Mouse (Mus musculus): ENCODE results near the gene Anapc15-ps. TPM values are rescaled to one million over a fixed set of nuclear protein-coding genes. Genes with fewer than 3 reads are reported as not detected.

Gene Anapc15-ps
- polyA plus RNA-seq, 1 experiment: not detected

GRCm38 (mm10) chr10:95666791-95667190 is 6.5 kb downstream of the Anapc15-ps start:
- no peaks in the 10 kb centered on the region for H3K27me3 ChIP-seq (ENCODE audit: control insufficient read depth)
- H3K36me3 ChIP-seq (ENCODE audit: control insufficient read depth): no peaks in the 10 kb centered on the region
- H3K9me3 ChIP-seq (ENCODE audit: control insufficient read depth, low read length): no peaks in the 10 kb centered on the region
- H3K4me1 ChIP-seq (ENCODE audit: control insufficient read depth): peaks cover 3% of the 10 kb centered on the region
- H3K4me3 ChIP-seq (replicated peaks): no peak overlapping the region
- no peak for TF ChIP-seq GATA1 (IDR thresholded peaks at IDR 0.05; ENCODE audit: low read length)
- TF ChIP-seq TAL1 (IDR thresholded peaks at IDR 0.05; ENCODE audit: low read length): no peak

- H3K4me3 ChIP-seq (replicated peaks): no peak overlapping the region
- no peak for TF ChIP-seq TAL1 (IDR thresholded peaks at IDR 0.05; ENCODE audit: low read length)
- TF ChIP-seq GATA1 (IDR thresholded peaks at IDR 0.05; ENCODE audit: low read length): no peak
- H3K27me3 ChIP-seq (ENCODE audit: control insufficient read depth): no peaks in the 10 kb centered on the region
- H3K9me3 ChIP-seq (ENCODE audit: control insufficient read depth, low read length): no peaks in the 10 kb centered on the region
- peaks cover 3% of the 10 kb centered on the region for H3K4me1 ChIP-seq (ENCODE audit: control insufficient read depth)
- H3K36me3 ChIP-seq (ENCODE audit: control insufficient read depth): no peaks in the 10 kb centered on the region
Measured at GRCm38 (mm10) chr10:95665426-95665990, 7.7 kb downstream of the Anapc15-ps start.

- H3K4me1 ChIP-seq (ENCODE audit: control insufficient read depth): peaks cover 3% of the 10 kb centered on the region
- no peaks in the 10 kb centered on the region for H3K36me3 ChIP-seq (ENCODE audit: control insufficient read depth)
- no peaks in the 10 kb centered on the region for H3K27me3 ChIP-seq (ENCODE audit: control insufficient read depth)
- no peaks in the 10 kb centered on the region for H3K9me3 ChIP-seq (ENCODE audit: control insufficient read depth, low read length)
- TF ChIP-seq TAL1 (IDR thresholded peaks at IDR 0.05; ENCODE audit: low read length) (no peak), GATA1 (IDR thresholded peaks at IDR 0.05; ENCODE audit: low read length) (no peak)
- H3K4me3 ChIP-seq (replicated peaks): no peak overlapping the region
Measured at GRCm38 (mm10) chr10:95664613-95665012, 8.6 kb downstream of the Anapc15-ps start.

- Histone ChIP-seq H3K36me3 (ENCODE audit: control insufficient read depth) (no peaks in the 10 kb centered on the region), H3K27me3 (ENCODE audit: control insufficient read depth) (no peaks in the 10 kb centered on the region)
- TF ChIP-seq GATA1 (IDR thresholded peaks at IDR 0.05; ENCODE audit: low read length) (no peak), TAL1 (IDR thresholded peaks at IDR 0.05; ENCODE audit: low read length) (no peak)
Measured at GRCm38 (mm10) chr10:95660356-95660755, 12.9 kb downstream of the Anapc15-ps start.

GRCm38 (mm10) chr10:95659471-95660150 is 13.6 kb downstream of the Anapc15-ps start:
- TF ChIP-seq GATA1 (IDR thresholded peaks at IDR 0.05; ENCODE audit: low read length) (no peak), TAL1 (IDR thresholded peaks at IDR 0.05; ENCODE audit: low read length) (no peak)
- Histone ChIP-seq H3K4me1 (ENCODE audit: control insufficient read depth) (no peaks in the 10 kb centered on the region), H3K36me3 (ENCODE audit: control insufficient read depth) (no peaks in the 10 kb centered on the region), H3K4me3 (replicated peaks) (no peak overlapping the region), H3K9me3 (ENCODE audit: control insufficient read depth, low read length) (no peaks in the 10 kb centered on the region), H3K27me3 (ENCODE audit: control insufficient read depth) (no peaks in the 10 kb centered on the region)

More at GRCm38 (mm10) chr10:95660356-95660755, 12.9 kb downstream of the Anapc15-ps start:
- Histone ChIP-seq H3K4me3 (replicated peaks) (no peak overlapping the region), H3K9me3 (ENCODE audit: control insufficient read depth, low read length) (no peaks in the 10 kb centered on the region), H3K4me1 (ENCODE audit: control insufficient read depth) (no peaks in the 10 kb centered on the region)

- Histone ChIP-seq H3K4me3 (replicated peaks) (no peak overlapping the region), H3K9me3 (ENCODE audit: control insufficient read depth, low read length) (no peaks in the 10 kb centered on the region), H3K27me3 (ENCODE audit: control insufficient read depth) (no peaks in the 10 kb centered on the region), H3K36me3 (ENCODE audit: control insufficient read depth) (no peaks in the 10 kb centered on the region), H3K4me1 (ENCODE audit: control insufficient read depth) (no peaks in the 10 kb centered on the region)
- TF ChIP-seq GATA1 (IDR thresholded peaks at IDR 0.05; ENCODE audit: low read length) (no peak), TAL1 (IDR thresholded peaks at IDR 0.05; ENCODE audit: low read length) (no peak)
Measured at GRCm38 (mm10) chr10:95658836-95659343, 14.4 kb downstream of the Anapc15-ps start.

GRCm38 (mm10) chr10:95656236-95657225 is 16.7 kb downstream of the Anapc15-ps start:
- Histone ChIP-seq H3K4me3 (replicated peaks) (no peak overlapping the region), H3K9me3 (ENCODE audit: control insufficient read depth, low read length) (no peaks in the 10 kb centered on the region; the same call in 1 of the 2 replicates), H3K4me1 (ENCODE audit: control insufficient read depth) (no peaks in the 10 kb centered on the region), H3K27me3 (ENCODE audit: control insufficient read depth) (no peaks in the 10 kb centered on the region), H3K36me3 (ENCODE audit: control insufficient read depth) (no peaks in the 10 kb centered on the region)
- TF ChIP-seq GATA1 (IDR thresholded peaks at IDR 0.05; ENCODE audit: low read length) (no peak), TAL1 (IDR thresholded peaks at IDR 0.05; ENCODE audit: low read length) (no peak)

GRCm38 (mm10) chr10:95652131-95652530 is 21.1 kb downstream of the Anapc15-ps start:
- no peak for TF ChIP-seq GATA1 (IDR thresholded peaks at IDR 0.05; ENCODE audit: low read length)
- TF ChIP-seq TAL1 (IDR thresholded peaks at IDR 0.05; ENCODE audit: low read length): no peak
- no peaks in the 10 kb centered on the region for H3K36me3 ChIP-seq (ENCODE audit: control insufficient read depth)
- H3K9me3 ChIP-seq (ENCODE audit: control insufficient read depth, low read length): no peaks in the 10 kb centered on the region; the same call in 1 of the 2 replicates
- H3K4me1 ChIP-seq (ENCODE audit: control insufficient read depth): peaks cover under 1% of the 10 kb centered on the region
- H3K27me3 ChIP-seq (ENCODE audit: control insufficient read depth): no peaks in the 10 kb centered on the region
- no peak overlapping the region for H3K4me3 ChIP-seq (replicated peaks)

All from erythroblast, embryonic 14.5 days (primary cell).